12 mouse cellular contexts compared by ENCODE assay signal in the genomic region with DNA sequence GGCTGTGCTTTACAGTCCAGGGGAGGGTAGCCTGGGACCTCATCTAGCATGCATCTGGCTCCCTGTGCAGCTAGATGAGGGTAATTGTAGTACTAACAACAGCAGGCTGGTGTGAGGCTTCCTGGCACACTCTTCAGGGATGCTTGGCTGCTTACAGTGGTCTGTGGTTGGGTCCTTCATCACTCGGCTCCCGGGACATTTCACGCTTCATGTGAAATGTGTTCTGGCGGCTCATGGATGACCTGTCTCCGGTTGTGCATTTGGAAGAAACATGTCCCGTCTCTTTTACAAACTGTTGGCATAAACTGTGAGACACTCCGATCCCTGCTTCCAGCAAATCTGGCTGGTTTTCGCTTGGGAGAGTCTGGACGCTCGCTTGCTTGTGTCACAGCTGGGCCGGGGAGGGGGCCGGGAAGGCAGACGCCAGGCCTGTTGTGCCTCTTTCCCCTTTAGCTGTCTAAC.
DNase-seq lines count a peak whose midpoint lies in the region; ATAC-seq lines count a peak whose summit lies in the region.
"Had no signal": no experiment of that assay in that cellular context is flagged by ENCODE, and none has a peak within 500 bp of the region (broad histone marks: within the 10 kb centered on the region; RNA-seq: fewer than 3 reads in every experiment).

No protein-coding gene starts in this region.

- no peak overlapping the region for H3K9ac ChIP-seq in heart, embryonic 11.5 days (ENCODE audit: low read depth, low read length)
- H3K9ac ChIP-seq in forebrain, embryonic 12.5 days = no peak overlapping the region
- H3K9ac ChIP-seq: liver, embryonic 14.5 days had no signal

- H3K9me3 ChIP-seq in heart, embryonic 11.5 days (replicated peaks; ENCODE audit: control insufficient read depth, low read length) = no peaks in the 10 kb centered on the region
- no peaks in the 10 kb centered on the region for H3K9me3 ChIP-seq in forebrain, embryonic 12.5 days

- no peaks in the 10 kb centered on the region for H3K27me3 ChIP-seq in heart, embryonic 11.5 days (ENCODE audit: control insufficient read depth, insufficient read depth, low read length)
- peaks cover 8% of the 10 kb centered on the region for H3K27me3 ChIP-seq in forebrain, embryonic 12.5 days

- DNase-seq in heart, adult 18-20 months = no peak
- peak; percentile 88 for DNase-seq in Muller cell, postnatal 12 days (ENCODE audit: inconsistent ontology term)
- DNase-seq in lung, postnatal 10 days = peak; percentile 68
- DNase-seq in thymus, postnatal 25 days = no peak
- no peak for DNase-seq in layer of hippocampus, adult 9-10 months (ENCODE audit: low spot score)
- no peak for DNase-seq in urinary bladder, adult 2 months (ENCODE audit: low spot score)
- DNase-seq: heart, adult 11 months; kidney, adult 8-10 months had no signal

- 74% methylated on average over 13 of the region's 13 CpGs for WGBS in heart, embryonic 11.5 days (ENCODE audit: insufficient replicate concordance)
- 78% methylated on average over 13 of the region's 13 CpGs for WGBS in forebrain, embryonic 12.5 days

- ATAC-seq in heart, embryonic 11.5 days (replicated peaks; ENCODE audit: insufficient number of reproducible peaks, low FRiP score, low TSS enrichment) = no peak
- ATAC-seq in forebrain, embryonic 12.5 days (ENCODE audit: low FRiP score) = 0 out of 2 replicates have a peak, but pooled peaks have one; percentile 51

- no peak overlapping the region for H3K4me3 ChIP-seq in heart, embryonic 11.5 days (ENCODE audit: low read depth, low read length)
- no peak overlapping the region for H3K4me3 ChIP-seq in forebrain, embryonic 12.5 days (replicated peaks)

- H3K4me2 ChIP-seq in heart, embryonic 11.5 days = no peak overlapping the region
- H3K4me2 ChIP-seq in forebrain, embryonic 12.5 days = no peak overlapping the region

- H3K36me3 ChIP-seq in heart, embryonic 11.5 days (ENCODE audit: control insufficient read depth, insufficient read depth, low read length) = peaks cover 3% of the 10 kb centered on the region; the same call in 1 of the 2 replicates
- H3K36me3 ChIP-seq in forebrain, embryonic 12.5 days (replicated peaks) = no peaks in the 10 kb centered on the region; the same call in 1 of the 2 replicates

- 0 out of 2 replicates have a peak overlapping the region, but pooled peaks have one; percentile 22 for H3K27ac ChIP-seq in heart, embryonic 11.5 days (ENCODE audit: low read depth, low read length)
- H3K27ac ChIP-seq in forebrain, embryonic 12.5 days = peak overlapping the region; percentile 54; the same call in 1 of the 2 replicates
- H3K27ac ChIP-seq: liver, embryonic 14.5 days; stomach, postnatal 0 days had no signal

- H3K4me1 ChIP-seq in heart, embryonic 11.5 days (ENCODE audit: control insufficient read depth, insufficient read depth, low read length) = peaks cover 19% of the 10 kb centered on the region
- H3K4me1 ChIP-seq in forebrain, embryonic 12.5 days = peaks cover 28% of the 10 kb centered on the region

Comparison
In these comparisons a context has a peak if more than half of its experiments do, and no peak if none do; other contexts are left out.
1. DNase-seq: peak in Muller cell, postnatal 12 days (single experiment) and lung, postnatal 10 days (single experiment); none in heart, adult 18-20 months (0 of 2), thymus, postnatal 25 days (single experiment), layer of hippocampus, adult 9-10 months (single experiment) and urinary bladder, adult 2 months (single experiment).